Mouse (Mus musculus) intestine, postnatal 0 days (tissue): ENCODE data around the gene Tmem119. TPM values are rescaled to one million over a fixed set of nuclear protein-coding genes. Genes with fewer than 3 reads are reported as not detected.
A peak's percentile ranks its signal among the peaks of the same experiment; 100 is the strongest.

Experiments
- ATAC-seq: fragments of 200-750 bp; cut with Nextera tagmentation; 2 replicates; pipeline ENCODE4 v1.8.0; 2017; ENCODE audit warnings: mild to moderate bottlenecking, moderate TSS enrichment, moderate library complexity
- H3K27ac ChIP-seq: fragments of 300-500 bp; sonication (generic); 2 replicates; pipeline ENCODE4 v1.5.1; 2014; ENCODE audit warnings: mild to moderate bottlenecking, low read depth, low read length, moderate library complexity
- H3K27me3 ChIP-seq: fragments of 300-500 bp; sonication (generic); replicated peaks from 2 replicates; pipeline ENCODE4 v1.6.1; 2014; ENCODE audit warnings: low read length, mixed read lengths; ENCODE audit not compliant: control insufficient read depth, insufficient read depth
- H3K36me3 ChIP-seq: fragments of 300-500 bp; sonication (generic); 2 replicates; pipeline ENCODE4 v1.6.1; 2014; ENCODE audit warnings: mild to moderate bottlenecking, moderate library complexity; ENCODE audit not compliant: control insufficient read depth, insufficient read depth
- H3K4me1 ChIP-seq: fragments of 300-500 bp; sonication (generic); replicated peaks from 2 replicates; pipeline ENCODE4 v1.6.1; 2014; ENCODE audit warnings: antibody characterized with exemption, low read length, mixed read lengths; ENCODE audit not compliant: control insufficient read depth, insufficient read depth
- H3K4me2 ChIP-seq: fragments of 300-500 bp; sonication (generic); replicated peaks from 2 replicates; pipeline ENCODE4 v1.6.1; 2014; ENCODE audit warnings: low read depth, mild to moderate bottlenecking, moderate library complexity
- H3K4me3 ChIP-seq: fragments of 300-500 bp; sonication (generic); 2 replicates; pipeline ENCODE4 v1.5.1; 2014; ENCODE audit warnings: low read depth, low read length
- H3K9ac ChIP-seq: fragments of 300-500 bp; sonication (generic); 2 replicates; pipeline ENCODE4 v1.6.1; 2014; ENCODE audit warnings: mild to moderate bottlenecking, low read depth, low read length
- H3K9me3 ChIP-seq: fragments of 300-500 bp; sonication (generic); 2 replicates; pipeline ENCODE4 v1.6.1; 2016; ENCODE audit warnings: mixed run types; ENCODE audit not compliant: control insufficient read depth
- CTCF ChIP-seq: sonication (generic); IDR thresholded peaks from 2 replicates; pipeline ENCODE4 v1.5.1; 2016; ENCODE audit warnings: low read depth, mild to moderate bottlenecking, control low read depth, antibody characterized with exemption, moderate library complexity
- WGBS: fragments of 180-500 bp; shearing (Covaris S2); extraction: QIAGEN DNeasy Blood & Tissue Kit; methylation state at CpG from one replicate; pipeline ENCODE4 v1.1.7; 2014; 5-methylcytosine and 5-hydroxymethylcytosine counted together
- polyA plus RNA-seq: library from polyadenylated mRNA; unstranded; fragments of >200 nt; fragmentation: Nextera tagmentation; extraction: Ambion mirVana; gene quantifications from 2 replicates; pipeline ENCODE4 v1.2.1, GENCODE M21; 2015

Gene Tmem119
- polyA plus RNA-seq, 1 experiment from 2014 or later, result 23.0 TPM

DNA sequence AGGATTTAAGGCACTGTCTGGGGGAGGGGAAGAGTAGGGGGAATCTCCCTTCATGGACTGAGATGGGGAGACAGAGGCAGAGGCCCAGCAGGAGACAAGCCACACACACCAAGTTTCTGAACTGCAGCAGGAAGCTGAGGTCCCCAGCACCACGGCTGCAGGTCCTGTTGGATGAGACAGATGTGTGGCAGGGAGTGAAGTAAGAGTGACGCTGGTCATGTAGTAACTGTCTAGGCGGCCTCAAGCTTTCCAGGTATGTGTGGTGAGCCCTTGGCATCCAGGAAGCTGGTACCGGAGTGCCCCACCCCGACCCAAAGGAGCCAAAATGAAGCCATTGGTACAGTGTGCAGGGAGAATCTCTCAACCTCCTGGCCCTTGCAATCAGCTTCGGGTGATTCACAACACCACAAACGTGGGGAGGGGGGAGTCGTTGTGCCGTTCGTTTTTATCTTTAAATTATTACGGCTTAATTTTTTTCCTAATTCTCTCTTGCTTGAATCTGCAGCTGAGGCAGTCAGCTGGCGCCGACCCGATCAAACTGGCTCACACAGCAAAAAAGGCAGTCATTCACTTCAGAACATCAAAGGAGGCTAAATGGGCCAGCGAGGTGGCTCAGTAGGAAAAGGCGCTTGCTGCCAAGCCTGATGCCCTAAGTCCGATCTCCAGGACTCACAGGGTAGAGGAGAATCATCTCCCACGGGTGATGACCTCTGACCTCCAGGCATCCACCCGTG is 3.0 kb downstream of the Tmem119 start:
- Histone ChIP-seq H3K27ac (no peak overlapping the region; the same call in 1 of the 2 replicates), H3K27me3 (no peaks in the 10 kb centered on the region), H3K9me3 (no peaks in the 10 kb centered on the region), H3K4me2 (peak overlapping the region; percentile 52), H3K4me3 (0 out of 2 replicates have a peak overlapping the region, but pooled peaks have one; percentile 0), H3K9ac (peak overlapping the region; percentile 34; the same call in 1 of the 2 replicates), H3K4me1 (no peaks in the 10 kb centered on the region), H3K36me3 (0 out of 2 replicates have a peak, but pooled peaks cover 5% of the 10 kb centered on the region)
- no peak for TF ChIP-seq CTCF
- ATAC-seq, result no peak
- WGBS, result 23% methylated on average over 19 of the region's 19 CpGs

- 7% methylated on average over 13 of the region's 13 CpGs for WGBS
- Histone ChIP-seq H3K4me2 (peak overlapping the region; percentile 52), H3K9ac (no peak overlapping the region), H3K27ac (no peak overlapping the region; the same call in 1 of the 2 replicates), H3K4me1 (no peaks in the 10 kb centered on the region), H3K27me3 (no peaks in the 10 kb centered on the region), H3K4me3 (no peak overlapping the region), H3K36me3 (0 out of 2 replicates have a peak, but pooled peaks cover 5% of the 10 kb centered on the region), H3K9me3 (no peaks in the 10 kb centered on the region)
- no peak for ATAC-seq
- no peak for TF ChIP-seq CTCF
Observed at GRCm38 (mm10) chr5:113796401-113797148, 3.7 kb downstream of the Tmem119 start.

- Histone ChIP-seq H3K27me3 (no peaks in the 10 kb centered on the region), H3K9me3 (no peaks in the 10 kb centered on the region), H3K27ac (no peak overlapping the region), H3K4me3 (no peak overlapping the region), H3K4me1 (0 out of 2 replicates have a peak, but pooled peaks cover 2% of the 10 kb centered on the region), H3K4me2 (no peak overlapping the region), H3K9ac (no peak overlapping the region), H3K36me3 (0 out of 2 replicates have a peak, but pooled peaks cover 5% of the 10 kb centered on the region)
- WGBS, result 64% methylated on average over 16 of the region's 16 CpGs
- no peak for TF ChIP-seq CTCF
- ATAC-seq, result 0 out of 2 replicates have a peak, but pooled peaks have one; percentile 37
Observed at GRCm38 (mm10) chr5:113791197-113792095, 8.9 kb downstream of the Tmem119 start.

GRCm38 (mm10) chr5:113790453-113791196 is 9.7 kb downstream of the Tmem119 start:
- H3K9me3 ChIP-seq, result no peaks in the 10 kb centered on the region
- no peaks in the 10 kb centered on the region for H3K27me3 ChIP-seq
- H3K4me2 ChIP-seq, result no peak overlapping the region
- 0 out of 2 replicates have a peak, but pooled peaks cover 5% of the 10 kb centered on the region for H3K36me3 ChIP-seq
- H3K4me1 ChIP-seq, result 0 out of 2 replicates have a peak, but pooled peaks cover 2% of the 10 kb centered on the region
- WGBS, result 37% methylated on average over 10 of the region's 11 CpGs
- no peak for ATAC-seq
- no peak overlapping the region for H3K4me3 ChIP-seq
- no peak overlapping the region for H3K27ac ChIP-seq
- no peak overlapping the region for H3K9ac ChIP-seq
- no peak for TF ChIP-seq CTCF

DNA sequence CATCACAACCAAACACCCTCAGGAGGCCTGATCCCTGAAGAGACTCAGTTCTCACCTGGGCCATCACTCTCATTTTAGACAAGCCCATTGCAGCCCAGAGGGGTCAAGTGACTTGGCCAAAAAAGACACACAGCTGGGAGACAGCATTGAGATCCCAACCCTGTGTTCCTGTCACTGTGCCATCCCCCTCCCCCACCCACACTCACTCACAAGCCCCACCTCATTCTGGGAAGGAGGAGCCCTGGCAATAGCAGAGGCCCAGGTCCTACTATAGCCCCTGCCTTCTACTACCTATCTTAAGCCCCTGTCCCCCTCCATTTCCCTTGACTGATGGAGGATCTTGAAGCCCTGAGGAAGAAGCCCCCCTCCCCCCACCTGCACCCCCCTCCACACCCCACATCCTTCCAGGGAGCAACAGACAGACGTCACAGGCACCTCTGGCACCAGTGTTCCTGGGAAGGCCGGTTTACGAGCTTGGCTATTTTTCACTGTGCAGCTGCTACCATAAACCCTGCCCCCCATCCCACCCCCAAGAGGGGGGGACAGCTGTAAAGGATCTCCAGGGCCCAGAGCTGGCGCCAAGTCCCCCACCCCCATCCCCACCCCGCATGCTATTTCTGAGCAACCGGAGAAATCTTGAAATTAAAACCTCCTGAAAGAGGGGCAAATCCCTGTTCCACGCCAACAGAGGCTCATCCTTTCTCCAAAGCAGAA is 11.1 kb downstream of the Tmem119 start:
- no peak overlapping the region for H3K4me2 ChIP-seq
- WGBS, result 40% methylated on average over 7 of the region's 7 CpGs
- H3K27me3 ChIP-seq, result no peaks in the 10 kb centered on the region
- no peak overlapping the region for H3K9ac ChIP-seq
- ATAC-seq, result no peak
- no peaks in the 10 kb centered on the region for H3K9me3 ChIP-seq
- H3K4me3 ChIP-seq, result no peak overlapping the region
- H3K36me3 ChIP-seq, result no peaks in the 10 kb centered on the region
- 0 out of 2 replicates have a peak, but pooled peaks cover 2% of the 10 kb centered on the region for H3K4me1 ChIP-seq
- no peak overlapping the region for H3K27ac ChIP-seq
- no peak for TF ChIP-seq CTCF
